Mouse (Mus musculus): ENCODE results near the gene Cacna1c.

GRCm38 (mm10) chr6:118963283-118963682 is 232.9 kb downstream of the Cacna1c start:
- TF ChIP-seq CTCF (conservative IDR thresholded peaks at IDR 0.05; ENCODE audit: low read length) (no peak), NANOG (IDR thresholded peaks at IDR 0.05; ENCODE audit: borderline replicate concordance, low read length) (no peak), POU5F1 (IDR thresholded peaks at IDR 0.05; ENCODE audit: borderline replicate concordance, low read length) (no peak)
